Mouse (Mus musculus): ENCODE data around the gene Pik3ip1. TPM values are rescaled to one million over a fixed set of nuclear protein-coding genes. Genes with fewer than 3 reads are reported as not detected.

The Pik3ip1 gene
- polyA plus RNA-seq, 1 experiment from 2014 or later = 1.4 TPM

DNA sequence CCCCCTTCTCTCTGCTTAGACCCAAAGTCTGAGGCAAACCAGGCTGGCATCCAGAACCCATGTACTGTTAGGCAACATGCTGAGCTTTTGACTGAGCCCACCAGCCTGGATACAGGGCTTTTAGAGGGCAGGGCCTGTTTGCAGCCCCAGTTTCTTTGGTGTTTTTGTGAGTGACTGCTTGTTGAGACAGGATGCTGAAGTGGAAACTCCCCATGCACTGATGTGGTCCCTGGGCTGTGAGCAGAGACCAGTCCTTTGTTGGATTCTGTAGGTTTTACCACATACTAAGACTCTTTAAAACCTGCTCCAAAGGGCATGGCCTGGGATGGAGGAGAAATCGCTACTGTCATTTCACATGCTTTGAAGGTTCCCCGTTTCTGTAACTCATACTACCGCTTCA is 14.7 kb downstream of the Pik3ip1 start:
- Histone ChIP-seq H3K9ac (no peak overlapping the region), H3K4me2 (no peak overlapping the region), H3K27me3 (no peaks in the 10 kb centered on the region), H3K27ac (replicated peaks) (no peak overlapping the region), H3K36me3 (replicated peaks) (peaks cover 5% of the 10 kb centered on the region; the same call in 1 of the 2 replicates), H3K4me1 (replicated peaks) (peaks cover 19% of the 10 kb centered on the region), H3K9me3 (replicated peaks) (no peaks in the 10 kb centered on the region), H3K4me3 (replicated peaks) (no peak overlapping the region)
- 69% methylated on average over 3 of the region's 3 CpGs for WGBS (ENCODE audit: insufficient replicate concordance)
- no peak for ATAC-seq (ENCODE audit: insufficient read depth)

GRCm38 (mm10) chr11:3346351-3346750 is 16.1 kb downstream of the Pik3ip1 start:
- no peak for ATAC-seq (ENCODE audit: insufficient read depth)
- H3K9ac ChIP-seq = no peak overlapping the region
- no peaks in the 10 kb centered on the region for H3K27me3 ChIP-seq
- peaks cover 9% of the 10 kb centered on the region; the same call in 1 of the 2 replicates for H3K36me3 ChIP-seq (replicated peaks)
- no peak overlapping the region for H3K4me3 ChIP-seq (replicated peaks)
- H3K9me3 ChIP-seq (replicated peaks) = no peaks in the 10 kb centered on the region
- WGBS (ENCODE audit: insufficient replicate concordance) = 84% methylated on average over 7 of the region's 7 CpGs
- H3K4me1 ChIP-seq (replicated peaks) = peaks cover 19% of the 10 kb centered on the region
- H3K27ac ChIP-seq (replicated peaks) = no peak overlapping the region
- no peak overlapping the region for H3K4me2 ChIP-seq

GRCm38 (mm10) chr11:3347091-3347834 is 17.1 kb downstream of the Pik3ip1 start:
- Histone ChIP-seq H3K27ac (replicated peaks) (no peak overlapping the region), H3K9me3 (replicated peaks) (no peaks in the 10 kb centered on the region), H3K27me3 (no peaks in the 10 kb centered on the region), H3K4me1 (replicated peaks) (peaks cover 19% of the 10 kb centered on the region), H3K4me3 (replicated peaks) (no peak overlapping the region), H3K36me3 (replicated peaks) (peaks cover 16% of the 10 kb centered on the region; the same call in 1 of the 2 replicates), H3K4me2 (no peak overlapping the region), H3K9ac (no peak overlapping the region)
- WGBS (ENCODE audit: insufficient replicate concordance) = 55% methylated on average over 12 of the region's 12 CpGs
- peak; percentile 60 for ATAC-seq (ENCODE audit: insufficient read depth)

- no peak overlapping the region for H3K27ac ChIP-seq (replicated peaks)
- ATAC-seq (ENCODE audit: insufficient read depth) = no peak
Measured at GRCm38 (mm10) chr11:3347835-3348195, 17.6 kb downstream of the Pik3ip1 start.

GRCm38 (mm10) chr11:3348576-3349342 is 18.6 kb downstream of the Pik3ip1 start:
- H3K27ac ChIP-seq (replicated peaks) = no peak overlapping the region
- H3K9ac ChIP-seq = no peak overlapping the region
- 31% methylated on average over 6 of the region's 6 CpGs for WGBS (ENCODE audit: insufficient replicate concordance)

More at GRCm38 (mm10) chr11:3347835-3348195, 17.6 kb downstream of the Pik3ip1 start:
- Histone ChIP-seq H3K4me2 (no peak overlapping the region), H3K9me3 (replicated peaks) (no peaks in the 10 kb centered on the region), H3K36me3 (replicated peaks) (peaks cover 20% of the 10 kb centered on the region; the same call in 1 of the 2 replicates), H3K4me1 (replicated peaks) (peaks cover 19% of the 10 kb centered on the region), H3K9ac (no peak overlapping the region), H3K27me3 (no peaks in the 10 kb centered on the region), H3K4me3 (replicated peaks) (no peak overlapping the region)

GRCm38 (mm10) chr11:3349343-3349695 is 19.1 kb downstream of the Pik3ip1 start:
- Histone ChIP-seq H3K4me2 (no peak overlapping the region), H3K36me3 (replicated peaks) (peaks cover 25% of the 10 kb centered on the region; the same call in 1 of the 2 replicates), H3K9ac (no peak overlapping the region), H3K9me3 (replicated peaks) (no peaks in the 10 kb centered on the region), H3K27ac (replicated peaks) (no peak overlapping the region), H3K27me3 (no peaks in the 10 kb centered on the region), H3K4me3 (replicated peaks) (no peak overlapping the region), H3K4me1 (replicated peaks) (peaks cover 19% of the 10 kb centered on the region)
- WGBS (ENCODE audit: insufficient replicate concordance) = 78% methylated on average over 4 of the region's 4 CpGs
- ATAC-seq (ENCODE audit: insufficient read depth) = no peak

More at GRCm38 (mm10) chr11:3348576-3349342, 18.6 kb downstream of the Pik3ip1 start:
- peaks cover 19% of the 10 kb centered on the region for H3K4me1 ChIP-seq (replicated peaks)
- no peaks in the 10 kb centered on the region for H3K9me3 ChIP-seq (replicated peaks)
- peaks cover 22% of the 10 kb centered on the region; the same call in 1 of the 2 replicates for H3K36me3 ChIP-seq (replicated peaks)
- H3K4me3 ChIP-seq (replicated peaks) = no peak overlapping the region
- H3K27me3 ChIP-seq = no peaks in the 10 kb centered on the region
- no peak for ATAC-seq (ENCODE audit: insufficient read depth)
- no peak overlapping the region for H3K4me2 ChIP-seq

GRCm38 (mm10) chr11:3352131-3352530 is 21.9 kb downstream of the Pik3ip1 start:
- no peak for ATAC-seq (ENCODE audit: insufficient read depth)
- 74% methylated on average over 9 of the region's 9 CpGs for WGBS (ENCODE audit: insufficient replicate concordance)

DNA sequence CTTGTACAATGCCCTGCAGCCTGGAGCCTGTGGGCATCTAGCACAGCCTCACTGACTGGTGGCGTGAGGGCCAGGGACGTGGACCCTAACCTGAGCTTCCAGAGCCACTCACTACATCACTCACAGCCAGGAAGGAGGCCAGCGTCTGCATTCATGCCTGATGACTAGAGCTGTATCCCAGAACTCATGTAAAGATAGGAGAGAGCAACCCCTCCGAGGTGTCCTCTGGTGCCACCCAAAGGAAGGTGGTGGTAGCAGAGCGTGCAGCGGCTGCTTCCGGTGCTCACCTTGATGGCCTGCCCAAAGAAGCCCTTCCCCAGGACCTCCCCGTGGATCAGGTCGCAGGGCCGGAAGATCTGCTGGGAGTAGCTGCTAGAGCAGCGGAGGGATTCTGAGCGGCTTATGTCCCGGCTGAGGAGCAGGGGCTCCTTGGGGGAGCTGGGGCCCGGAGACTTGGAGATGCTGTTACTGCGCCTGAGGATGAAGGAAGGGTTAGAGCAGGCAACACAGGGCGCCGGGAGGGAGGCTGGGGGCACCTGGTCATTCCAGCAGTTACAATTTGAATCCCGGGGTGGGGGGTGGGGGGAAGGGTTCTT is 22.9 kb downstream of the Pik3ip1 start:
- ATAC-seq (ENCODE audit: insufficient read depth) = no peak
- H3K9me3 ChIP-seq (replicated peaks) = no peaks in the 10 kb centered on the region
- H3K4me1 ChIP-seq (replicated peaks) = peaks cover 13% of the 10 kb centered on the region
- WGBS (ENCODE audit: insufficient replicate concordance) = 67% methylated on average over 18 of the region's 18 CpGs
- H3K27me3 ChIP-seq = no peaks in the 10 kb centered on the region
- H3K4me3 ChIP-seq (replicated peaks) = no peak overlapping the region
- H3K9ac ChIP-seq = no peak overlapping the region
- no peak overlapping the region for H3K4me2 ChIP-seq
- no peak overlapping the region for H3K27ac ChIP-seq (replicated peaks)
- peaks cover 36% of the 10 kb centered on the region for H3K36me3 ChIP-seq (replicated peaks)

More at GRCm38 (mm10) chr11:3352131-3352530, 21.9 kb downstream of the Pik3ip1 start:
- Histone ChIP-seq H3K4me2 (no peak overlapping the region), H3K4me3 (replicated peaks) (no peak overlapping the region), H3K36me3 (replicated peaks) (peaks cover 31% of the 10 kb centered on the region), H3K27ac (replicated peaks) (no peak overlapping the region), H3K27me3 (no peaks in the 10 kb centered on the region), H3K9ac (no peak overlapping the region), H3K4me1 (replicated peaks) (peaks cover 19% of the 10 kb centered on the region), H3K9me3 (replicated peaks) (no peaks in the 10 kb centered on the region)

DNA sequence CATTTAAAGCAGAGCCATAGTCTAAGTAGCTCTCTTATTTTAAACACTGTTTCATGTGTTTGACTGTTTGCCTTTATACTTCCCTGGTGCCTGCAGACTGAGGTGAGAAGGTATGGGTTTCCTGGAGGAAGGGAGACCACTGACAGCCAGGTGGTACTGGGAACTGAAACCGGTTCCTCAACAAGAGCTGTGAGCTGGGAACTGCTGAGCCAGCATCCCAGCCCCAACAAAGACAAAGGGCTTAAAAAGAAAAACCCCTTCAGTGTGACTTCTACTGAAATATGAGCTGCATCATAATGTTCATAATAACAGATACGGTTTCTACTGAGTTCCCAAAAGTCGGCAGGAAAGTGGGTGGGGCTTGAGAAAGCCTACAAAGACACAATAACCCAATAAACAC is 32.7 kb downstream of the Pik3ip1 start:
- 74% methylated on average over 3 of the region's 3 CpGs for WGBS (ENCODE audit: insufficient replicate concordance)
- no peaks in the 10 kb centered on the region for H3K27me3 ChIP-seq

DNA sequence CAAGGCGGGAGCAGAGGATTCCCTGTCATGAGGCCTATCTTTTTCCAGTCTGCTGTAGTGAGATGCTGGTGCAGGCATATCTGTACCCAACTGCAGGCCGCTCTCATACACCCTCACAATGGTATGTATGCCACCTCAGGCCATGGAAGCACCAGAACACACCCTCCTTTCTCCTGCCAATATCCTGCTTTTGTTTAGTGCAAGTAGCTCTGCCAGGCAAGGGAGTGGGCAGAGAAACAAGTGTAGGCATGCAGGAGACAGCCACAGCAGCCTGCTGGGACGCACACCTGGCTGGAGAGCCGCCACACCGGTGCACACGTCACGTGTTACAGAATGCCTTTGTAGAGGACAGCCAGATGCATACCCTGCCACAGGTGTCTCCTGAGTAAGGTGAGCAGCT is 36.2 kb downstream of the Pik3ip1 start:
- ATAC-seq (ENCODE audit: insufficient read depth) = no peak
- H3K27ac ChIP-seq (replicated peaks) = no peak overlapping the region
- H3K9me3 ChIP-seq (replicated peaks) = no peaks in the 10 kb centered on the region
- no peaks in the 10 kb centered on the region; the same call in 1 of the 2 replicates for H3K36me3 ChIP-seq (replicated peaks)
- 85% methylated on average over 7 of the region's 7 CpGs for WGBS (ENCODE audit: insufficient replicate concordance)
- no peak overlapping the region for H3K4me2 ChIP-seq
- no peak overlapping the region for H3K4me3 ChIP-seq (replicated peaks)
- peaks cover 8% of the 10 kb centered on the region for H3K4me1 ChIP-seq (replicated peaks)
- H3K9ac ChIP-seq = no peak overlapping the region
- no peaks in the 10 kb centered on the region for H3K27me3 ChIP-seq

More for the DNA sequence above, 32.7 kb downstream of the Pik3ip1 start:
- Histone ChIP-seq H3K4me2 (no peak overlapping the region), H3K4me1 (replicated peaks) (no peaks in the 10 kb centered on the region), H3K36me3 (replicated peaks) (peaks cover 13% of the 10 kb centered on the region), H3K9me3 (replicated peaks) (no peaks in the 10 kb centered on the region), H3K27ac (replicated peaks) (no peak overlapping the region), H3K9ac (no peak overlapping the region), H3K4me3 (replicated peaks) (no peak overlapping the region)
- no peak for ATAC-seq (ENCODE audit: insufficient read depth)

DNA sequence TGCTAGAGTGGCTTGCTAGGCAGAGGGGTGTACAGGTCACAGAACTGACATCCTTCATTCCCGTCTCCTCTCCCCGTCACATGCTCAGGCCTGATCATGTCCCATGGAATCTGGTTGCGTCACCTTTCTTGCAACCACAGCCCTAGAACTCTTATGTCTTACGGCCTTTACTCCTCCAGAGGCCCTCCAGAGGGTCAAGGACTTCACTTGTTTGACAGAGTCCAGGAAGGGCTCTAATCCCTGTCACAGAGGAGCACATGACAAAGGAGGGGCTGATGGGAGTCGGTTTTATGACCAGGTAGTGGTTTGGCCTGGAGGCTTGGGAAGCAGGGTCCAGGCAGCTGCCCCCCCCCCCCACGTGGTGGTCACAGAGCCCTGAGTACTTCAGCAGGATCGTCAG is 38.8 kb downstream of the Pik3ip1 start:
- Histone ChIP-seq H3K4me2 (no peak overlapping the region), H3K9me3 (replicated peaks) (no peaks in the 10 kb centered on the region), H3K4me3 (replicated peaks) (no peak overlapping the region), H3K27ac (replicated peaks) (no peak overlapping the region), H3K9ac (no peak overlapping the region), H3K4me1 (replicated peaks) (peaks cover 18% of the 10 kb centered on the region), H3K36me3 (replicated peaks) (no peaks in the 10 kb centered on the region), H3K27me3 (no peaks in the 10 kb centered on the region)
- no peak for ATAC-seq (ENCODE audit: insufficient read depth)
- 68% methylated on average over 7 of the region's 7 CpGs for WGBS (ENCODE audit: insufficient replicate concordance)
